Mouse (Mus musculus) spleen, adult 2 months (tissue): ENCODE measurements around the gene Hdac7. TPM values are rescaled to one million over a fixed set of nuclear protein-coding genes. Genes with fewer than 3 reads are reported as not detected.
A peak's percentile ranks its signal among the peaks of the same experiment; 100 is the strongest.

Source experiments
- DNase-seq, 2 experiments: peaks; one replicate each; pipeline versions ENCODE4 v3.0.0 to v3.0.0-alpha.2; 2012 to 2021; ENCODE audit warnings: low spot score in 2 of 2, low read depth in 1 of 2
- H3K27ac ChIP-seq: fragments of 200-500 bp; 2 replicates; pipeline ENCODE4 v1.5.1; 2012; ENCODE audit warnings: low read length, inconsistent platforms; ENCODE audit not compliant: insufficient read depth
- H3K27me3 ChIP-seq: fragments of 200-500 bp; 2 replicates; pipeline ENCODE4 v1.6.1; 2012; ENCODE audit warnings: mild to moderate bottlenecking, moderate library complexity, low read length, inconsistent platforms; ENCODE audit not compliant: control insufficient read depth, insufficient read depth
- H3K36me3 ChIP-seq: fragments of 200-500 bp; 2 replicates; pipeline ENCODE4 v1.6.1; 2012; ENCODE audit warnings: mild to moderate bottlenecking, low read length, inconsistent platforms; ENCODE audit not compliant: control insufficient read depth, insufficient read depth
- H3K4me1 ChIP-seq: fragments of 200-500 bp; 2 replicates; pipeline ENCODE4 v1.6.1; 2011; ENCODE audit warnings: inconsistent platforms; ENCODE audit not compliant: control insufficient read depth, insufficient read depth, insufficient read length
- H3K4me3 ChIP-seq: fragments of 200-500 bp; 2 replicates; pipeline ENCODE4 v1.5.1; 2011; ENCODE audit warnings: mild to moderate bottlenecking, inconsistent platforms; ENCODE audit not compliant: insufficient read depth, insufficient read length; ENCODE audit errors: extremely low read depth
- CTCF ChIP-seq: fragments of 200-500 bp; IDR thresholded peaks from 2 replicates; pipeline ENCODE4 v1.5.1; 2011; ENCODE audit warnings: mild to moderate bottlenecking, inconsistent platforms; ENCODE audit not compliant: insufficient read depth, insufficient read length, insufficient replicate concordance; ENCODE audit errors: extremely low read depth
- POLR2A ChIP-seq: fragments of 200-500 bp; IDR thresholded peaks from 2 replicates; pipeline ENCODE4 v1.6.1; 2011; ENCODE audit warnings: low read depth, low read length, inconsistent platforms
- WGBS: fragments of 180-500 bp; shearing (Covaris S2); methylation state at CpG from one replicate; pipeline ENCODE4 v1.1.7; 2018; 5-methylcytosine and 5-hydroxymethylcytosine counted together
- polyA plus RNA-seq: library from polyadenylated mRNA; depleted of rRNA; stranded (reverse); fragments of >200 nt; gene quantifications from 2 replicates; pipeline ENCODE4 v1.2.3, GENCODE M21; 2012

Hdac7 gene
- polyA plus RNA-seq, 1 experiment, result 104 TPM

- H3K27ac ChIP-seq, result peak overlapping the region; percentile 93
- H3K27me3 ChIP-seq, result no peaks in the 10 kb centered on the region
- TF ChIP-seq POLR2A, result no peak
- no peak for TF ChIP-seq CTCF
- peak overlapping the region; percentile 73 for H3K4me3 ChIP-seq
- 42% methylated on average over 10 of the region's 10 CpGs for WGBS
- no peaks in the 10 kb centered on the region for H3K36me3 ChIP-seq
- DNase-seq, result no peak
- peaks cover 45% of the 10 kb centered on the region; the same call in 1 of the 2 replicates for H3K4me1 ChIP-seq
Measured at GRCm38 (mm10) chr15:97831987-97832640, 12.2 kb downstream of the Hdac7 start.

DNA sequence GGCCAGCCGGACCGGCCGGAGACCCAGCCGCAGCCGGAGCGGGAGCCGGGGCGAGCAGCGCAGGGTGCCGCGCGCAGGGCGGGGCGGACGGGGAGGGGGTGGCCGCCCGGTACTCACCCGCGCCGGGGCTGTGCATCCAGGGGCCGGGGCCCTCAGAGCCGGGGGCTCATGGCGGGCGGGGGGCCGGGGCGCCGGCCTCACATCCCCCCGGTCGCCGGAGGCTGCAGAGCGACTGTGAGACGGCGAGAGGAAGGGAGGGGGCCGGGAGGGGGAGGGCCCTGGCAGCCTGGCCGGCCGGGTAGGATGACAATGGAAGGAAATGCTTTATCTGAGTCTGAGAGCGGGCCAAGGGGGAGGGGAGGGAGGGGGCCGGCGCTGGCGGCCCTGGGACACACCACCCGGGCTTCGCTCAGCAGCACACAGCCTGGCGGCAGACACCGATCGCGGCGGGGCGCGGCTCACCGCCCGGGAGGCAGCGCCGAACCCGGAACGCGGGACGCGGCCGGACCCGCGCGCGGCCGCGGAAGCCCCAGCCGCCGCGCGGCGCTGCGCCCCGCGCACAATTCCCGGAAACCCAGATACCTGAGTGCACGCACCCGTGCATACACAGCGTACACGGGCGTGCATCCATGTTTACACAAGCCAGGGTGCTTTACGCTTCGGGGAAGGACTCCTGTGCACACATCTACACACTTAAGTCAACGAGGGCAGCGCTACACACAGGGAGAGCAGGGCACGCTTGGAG is 12.9 kb downstream of the Hdac7 start:
- Histone ChIP-seq H3K4me3 (peak overlapping the region; percentile 73), H3K27me3 (no peaks in the 10 kb centered on the region), H3K36me3 (no peaks in the 10 kb centered on the region), H3K27ac (peak overlapping the region; percentile 93), H3K4me1 (peaks cover 48% of the 10 kb centered on the region; the same call in 1 of the 2 replicates)
- TF ChIP-seq POLR2A (peak; percentile 53), CTCF (no peak)
- 1% methylated on average over 73 of the region's 84 CpGs for WGBS
- peak in 1 of 2 experiments; percentile 50 for DNase-seq

- Histone ChIP-seq H3K36me3 (0 out of 2 replicates have a peak, but pooled peaks cover 2% of the 10 kb centered on the region), H3K4me3 (peak overlapping the region; percentile 73), H3K27ac (peak overlapping the region; percentile 93), H3K4me1 (peaks cover 49% of the 10 kb centered on the region; the same call in 1 of the 2 replicates), H3K27me3 (no peaks in the 10 kb centered on the region)
- under 1% methylated on average over 39 of the region's 39 CpGs for WGBS
- TF ChIP-seq CTCF (no peak), POLR2A (no peak)
- peak in 1 of 2 experiments; percentile 47 for DNase-seq
Measured at GRCm38 (mm10) chr15:97830788-97831241, 13.5 kb downstream of the Hdac7 start.

DNA sequence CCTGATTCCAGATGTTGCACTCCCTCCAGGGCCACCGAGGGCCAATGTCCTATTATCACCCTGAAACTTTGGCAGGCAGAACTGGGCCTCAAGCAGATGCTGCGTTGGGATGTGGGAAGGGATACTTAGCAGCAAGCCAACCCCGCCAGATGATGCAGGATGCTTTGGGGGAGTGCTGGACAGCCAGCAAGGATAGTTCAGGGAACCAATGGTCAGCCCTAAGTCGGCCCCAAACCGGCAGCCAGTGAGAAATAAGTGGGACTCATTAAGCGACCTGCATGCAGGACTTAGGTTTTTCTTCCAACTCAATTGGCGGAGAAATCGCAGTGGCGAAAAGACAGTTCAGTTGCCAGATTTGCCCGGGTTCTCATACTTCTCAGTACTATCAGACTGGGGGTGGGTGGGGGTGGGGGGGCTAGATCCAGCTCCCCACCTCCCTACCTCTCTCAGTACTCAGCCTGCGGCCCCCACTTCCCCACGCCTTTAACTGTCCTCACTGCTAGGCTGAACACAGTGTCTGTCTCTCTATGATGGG is 14.0 kb downstream of the Hdac7 start:
- Histone ChIP-seq H3K27me3 (no peaks in the 10 kb centered on the region), H3K36me3 (0 out of 2 replicates have a peak, but pooled peaks cover 2% of the 10 kb centered on the region), H3K4me3 (peak overlapping the region; percentile 73), H3K4me1 (peaks cover 52% of the 10 kb centered on the region; the same call in 1 of the 2 replicates), H3K27ac (peak overlapping the region; percentile 93)
- no peak for DNase-seq
- TF ChIP-seq POLR2A (no peak), CTCF (no peak)
- WGBS, result 10% methylated on average over 12 of the region's 12 CpGs

- no peaks in the 10 kb centered on the region for H3K27me3 ChIP-seq
- 7% methylated on average over 2 of the region's 2 CpGs for WGBS
- 0 out of 2 replicates have a peak, but pooled peaks cover 2% of the 10 kb centered on the region for H3K36me3 ChIP-seq
- DNase-seq, result no peak
- peak overlapping the region; percentile 93 for H3K27ac ChIP-seq
- TF ChIP-seq POLR2A, result no peak
- no peak for TF ChIP-seq CTCF
- H3K4me1 ChIP-seq, result peaks cover 55% of the 10 kb centered on the region; the same call in 1 of the 2 replicates
- peak overlapping the region; percentile 31 for H3K4me3 ChIP-seq
Measured at GRCm38 (mm10) chr15:97829432-97829831, 14.9 kb downstream of the Hdac7 start.

DNA sequence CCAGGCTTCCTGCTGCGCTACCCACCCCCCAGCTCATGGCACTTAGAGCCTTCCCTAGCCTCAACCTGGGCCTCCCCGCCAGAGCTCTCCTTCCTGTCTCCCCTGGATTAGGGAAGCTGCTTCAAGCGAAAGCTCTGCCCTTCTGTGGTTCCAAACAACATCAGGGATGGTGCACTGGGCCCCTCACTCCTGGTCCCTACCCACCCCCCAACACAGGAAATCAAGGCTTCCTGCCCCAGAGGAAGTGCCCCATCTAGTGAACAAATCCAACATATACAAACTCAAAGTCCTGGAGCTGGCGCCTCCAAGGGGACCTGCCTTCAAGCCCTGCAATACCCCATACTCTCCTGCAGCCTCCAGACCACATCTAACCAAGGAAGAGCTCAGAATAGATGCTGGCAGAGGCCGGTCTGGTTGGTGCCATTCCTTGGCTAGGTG is 15.4 kb downstream of the Hdac7 start:
- DNase-seq, result no peak
- Histone ChIP-seq H3K27ac (peak overlapping the region; percentile 93), H3K4me3 (peak overlapping the region; percentile 31), H3K4me1 (peaks cover 60% of the 10 kb centered on the region; the same call in 1 of the 2 replicates), H3K27me3 (no peaks in the 10 kb centered on the region), H3K36me3 (0 out of 2 replicates have a peak, but pooled peaks cover 2% of the 10 kb centered on the region)
- WGBS, result 22% methylated on average over 5 of the region's 5 CpGs
- TF ChIP-seq POLR2A, result no peak
- TF ChIP-seq CTCF, result no peak
